Mouse (Mus musculus) MEL (cell line): Measurements from ENCODE around the gene Abhd11. TPM values are rescaled to one million over a fixed set of nuclear protein-coding genes. Genes with fewer than 3 reads are reported as not detected.

Source experiments
- DNase-seq: peaks from one replicate; pipeline ENCODE4 v3.0.0; 2011; ENCODE audit warnings: low read depth, low spot score
- H3K27ac ChIP-seq: 2 replicates; pipeline ENCODE4 v1.5.1; 2012; ENCODE audit warnings: low read depth, mild to moderate bottlenecking, control low read depth, low read length, moderate library complexity; ENCODE audit not compliant: control insufficient read depth
- H3K27me3 ChIP-seq, 2 experiments: fragments of 150-350 bp in 1 of 2; sonication (generic) in 1 of 2; 2 replicates each; pipeline ENCODE4 v1.6.1; 2012; ENCODE audit warnings: low read length in 2 of 2, mild to moderate bottlenecking in 2 of 2, improper control_type of control experiment in 1 of 2, moderate library complexity in 1 of 2; ENCODE audit not compliant: insufficient read depth in 2 of 2, control insufficient read depth in 1 of 2
- H3K36me3 ChIP-seq, 2 experiments: 2 replicates each; pipeline ENCODE4 v1.6.1; 2012 to 2014; ENCODE audit warnings: low read length in 2 of 2, improper control_type of control experiment in 1 of 2, inconsistent platforms in 1 of 2, mild to moderate bottlenecking in 1 of 2; ENCODE audit not compliant: insufficient read depth in 2 of 2, control insufficient read depth in 1 of 2
- H3K4me1 ChIP-seq, 2 experiments: fragments of 150-350 bp in 1 of 2; sonication (generic) in 1 of 2; 2 replicates each; pipeline ENCODE4 v1.6.1; 2012; ENCODE audit warnings: low read length in 2 of 2, improper control_type of control experiment in 1 of 2, mild to moderate bottlenecking in 1 of 2; ENCODE audit not compliant: insufficient read depth in 2 of 2, control insufficient read depth in 1 of 2
- H3K4me3 ChIP-seq, 2 experiments: fragments of 150-350 bp in 1 of 2; sonication (generic) in 1 of 2; 2 replicates each; pipeline ENCODE4 v1.5.1; 2012; ENCODE audit warnings: low read depth in 2 of 2, low read length in 2 of 2, mild to moderate bottlenecking in 2 of 2, moderate library complexity in 2 of 2, control low read depth in 1 of 2, improper control_type of control experiment in 1 of 2; ENCODE audit not compliant: control insufficient read depth in 1 of 2, insufficient read depth in 1 of 2
- H3K79me2 ChIP-seq: 2 replicates; pipeline ENCODE4 v1.6.1; 2012; ENCODE audit warnings: mild to moderate bottlenecking, low read length, moderate library complexity; ENCODE audit not compliant: control insufficient read depth, poor library complexity, insufficient read depth
- H3K9ac ChIP-seq: 2 replicates; pipeline ENCODE4 v1.6.1; 2012; ENCODE audit warnings: low read depth, mild to moderate bottlenecking, control low read depth, low read length, moderate library complexity; ENCODE audit not compliant: control insufficient read depth, poor library complexity, severe bottlenecking
- H3K9me3 ChIP-seq: fragments of 150-350 bp; sonication (generic); replicated peaks from 2 replicates; pipeline ENCODE4 v1.6.1; 2012; ENCODE audit warnings: mild to moderate bottlenecking, low read length, improper control_type of control experiment, moderate library complexity; ENCODE audit not compliant: insufficient read depth
- BHLHE40 ChIP-seq: IDR thresholded peaks from 2 replicates; pipeline ENCODE4 v1.6.1; 2012; ENCODE audit warnings: low read depth, mild to moderate bottlenecking, inconsistent platforms, low read length, improper control_type of control experiment, borderline replicate concordance
- CHD1 ChIP-seq: IDR thresholded peaks from 2 replicates; pipeline ENCODE4 v1.6.1; 2012; ENCODE audit warnings: low read depth, mild to moderate bottlenecking, inconsistent platforms, low read length, improper control_type of control experiment
- CHD2 ChIP-seq: IDR thresholded peaks from 2 replicates; pipeline ENCODE4 v1.6.1; 2011; ENCODE audit warnings: low read length, improper control_type of control experiment
- E2F4 ChIP-seq: IDR thresholded peaks from 2 replicates; pipeline ENCODE4 v1.6.1; 2011; ENCODE audit warnings: low read depth, low read length, improper control_type of control experiment, borderline replicate concordance
- ELF1 ChIP-seq: IDR thresholded peaks from 2 replicates; pipeline ENCODE4 v1.6.1; 2014; ENCODE audit warnings: low read depth, mild to moderate bottlenecking, inconsistent platforms, low read length, improper control_type of control experiment, moderate library complexity
- EP300 ChIP-seq, 2 experiments: IDR thresholded peaks; 2 replicates each; pipeline ENCODE4 v1.6.1; 2011; ENCODE audit warnings: improper control_type of control experiment in 2 of 2, low read length in 2 of 2, low read depth in 1 of 2, mild to moderate bottlenecking in 1 of 2
- ETS1 ChIP-seq: IDR thresholded peaks from 2 replicates; pipeline ENCODE4 v1.6.1; 2012; ENCODE audit warnings: low read depth, mild to moderate bottlenecking, inconsistent platforms, low read length, improper control_type of control experiment, moderate library complexity
- GABPA ChIP-seq: IDR thresholded peaks from 2 replicates; pipeline ENCODE4 v1.6.1; 2012; ENCODE audit warnings: low read depth, mild to moderate bottlenecking, inconsistent platforms, low read length, improper control_type of control experiment, moderate library complexity
- GATA1 ChIP-seq: IDR thresholded peaks from 2 replicates; pipeline ENCODE4 v1.6.1; 2011; ENCODE audit warnings: low read depth, low read length, improper control_type of control experiment
- HCFC1 ChIP-seq: IDR thresholded peaks from 2 replicates; pipeline ENCODE4 v1.6.1; 2012; ENCODE audit warnings: low read depth, mild to moderate bottlenecking, inconsistent platforms, low read length, improper control_type of control experiment, moderate library complexity
- JUND ChIP-seq: IDR thresholded peaks from 2 replicates; pipeline ENCODE4 v1.6.1; 2011; ENCODE audit warnings: low read depth, mild to moderate bottlenecking, improper control_type of control experiment, low read length
- KAT2A ChIP-seq: conservative IDR thresholded peaks from 2 replicates; pipeline ENCODE4 v1.6.1; 2012; ENCODE audit warnings: low read depth, low read length, improper control_type of control experiment, inconsistent platforms
- MAFK ChIP-seq: IDR thresholded peaks from 2 replicates; pipeline ENCODE4 v1.6.1; 2011; ENCODE audit warnings: low read depth, mild to moderate bottlenecking, low read length, improper control_type of control experiment, borderline replicate concordance
- MAX ChIP-seq: IDR thresholded peaks from 2 replicates; pipeline ENCODE4 v1.6.1; 2011; ENCODE audit warnings: low read length, improper control_type of control experiment
- MEF2A ChIP-seq: IDR thresholded peaks from 2 replicates; pipeline ENCODE4 v1.6.1; 2014; ENCODE audit warnings: low read depth, mild to moderate bottlenecking, inconsistent platforms, low read length, improper control_type of control experiment; ENCODE audit not compliant: poor library complexity, insufficient replicate concordance, severe bottlenecking; ENCODE audit errors: extremely low read depth
- MXI1 ChIP-seq: IDR thresholded peaks from 2 replicates; pipeline ENCODE4 v1.6.1; 2011; ENCODE audit warnings: mild to moderate bottlenecking, low read depth, low read length, improper control_type of control experiment
- MYB ChIP-seq: IDR thresholded peaks from 2 replicates; pipeline ENCODE4 v1.6.1; 2011; ENCODE audit warnings: mild to moderate bottlenecking, low read depth, low read length, improper control_type of control experiment
- MYC ChIP-seq: IDR thresholded peaks from 2 replicates; pipeline ENCODE4 v1.6.1; 2011; ENCODE audit warnings: low read depth, mild to moderate bottlenecking, low read length, improper control_type of control experiment, moderate library complexity
- NELFE ChIP-seq: IDR thresholded peaks from 2 replicates; pipeline ENCODE4 v1.6.1; 2011; ENCODE audit warnings: low read depth, low read length, improper control_type of control experiment
- NRF1 ChIP-seq: IDR thresholded peaks from 2 replicates; pipeline ENCODE4 v1.6.1; 2014; ENCODE audit warnings: low read depth, mild to moderate bottlenecking, inconsistent platforms, low read length, improper control_type of control experiment, moderate library complexity; ENCODE audit not compliant: poor library complexity, insufficient read depth, severe bottlenecking
- POLR2A ChIP-seq, 2 experiments: IDR thresholded peaks; 2 replicates each; pipeline ENCODE4 v1.6.1; 2011 to 2012; ENCODE audit warnings: low read length in 2 of 2, mild to moderate bottlenecking in 2 of 2, control low read depth in 1 of 2, improper control_type of control experiment in 1 of 2, low read depth in 1 of 2, moderate library complexity in 1 of 2; ENCODE audit not compliant: control insufficient read depth in 1 of 2, insufficient read depth in 1 of 2, poor library complexity in 1 of 2
- POLR2AphosphoS5 ChIP-seq: IDR thresholded peaks from 2 replicates; pipeline ENCODE4 v1.6.1; 2012; ENCODE audit warnings: low read depth, borderline replicate concordance, mild to moderate bottlenecking, inconsistent platforms, low read length, moderate library complexity, mixed read lengths
- RAD21 ChIP-seq: IDR thresholded peaks from 2 replicates; pipeline ENCODE4 v1.6.1; 2011; ENCODE audit warnings: mild to moderate bottlenecking, low read depth, low read length, improper control_type of control experiment
- RCOR1 ChIP-seq: IDR thresholded peaks from 2 replicates; pipeline ENCODE4 v1.6.1; 2012; ENCODE audit warnings: low read depth, mild to moderate bottlenecking, inconsistent platforms, low read length, improper control_type of control experiment
- SIN3A ChIP-seq: IDR thresholded peaks from 2 replicates; pipeline ENCODE4 v1.6.1; 2012; ENCODE audit warnings: low read length, improper control_type of control experiment, inconsistent platforms
- SMC3 ChIP-seq: IDR thresholded peaks from 2 replicates; pipeline ENCODE4 v1.6.1; 2011; ENCODE audit warnings: low read depth, low read length, improper control_type of control experiment
- TAL1 ChIP-seq: IDR thresholded peaks from 2 replicates; pipeline ENCODE4 v1.6.1; 2012; ENCODE audit warnings: mild to moderate bottlenecking, inconsistent platforms, low read length, moderate library complexity, mixed read lengths
- TBP ChIP-seq: IDR thresholded peaks from 2 replicates; pipeline ENCODE4 v1.8.0; 2011; ENCODE audit warnings: low read depth, low read length, improper control_type of control experiment
- TCF12 ChIP-seq: IDR thresholded peaks from 2 replicates; pipeline ENCODE4 v1.6.1; 2014; ENCODE audit warnings: low read depth, mild to moderate bottlenecking, inconsistent platforms, low read length, improper control_type of control experiment, moderate library complexity
- USF2 ChIP-seq, 2 experiments: IDR thresholded peaks; 2 replicates each; pipeline ENCODE4 v1.6.1; 2011 to 2012; ENCODE audit warnings: improper control_type of control experiment in 2 of 2, low read length in 2 of 2, borderline replicate concordance in 1 of 2, inconsistent platforms in 1 of 2, low read depth in 1 of 2, mild to moderate bottlenecking in 1 of 2; ENCODE audit not compliant: insufficient read depth in 1 of 2
- ZC3H11A ChIP-seq: IDR thresholded peaks from 2 replicates; pipeline ENCODE4 v1.6.1; 2012; ENCODE audit warnings: low read depth, mild to moderate bottlenecking, inconsistent platforms, low read length, improper control_type of control experiment
- ZKSCAN1 ChIP-seq: IDR thresholded peaks from 2 replicates; pipeline ENCODE4 v1.6.1; 2012; ENCODE audit warnings: low read depth, mild to moderate bottlenecking, inconsistent platforms, low read length, improper control_type of control experiment, moderate library complexity
- ZMIZ1 ChIP-seq: IDR thresholded peaks from 2 replicates; pipeline ENCODE4 v1.6.1; 2012; ENCODE audit warnings: low read depth, mild to moderate bottlenecking, inconsistent platforms, low read length, improper control_type of control experiment, moderate library complexity
- ZNF384 ChIP-seq: IDR thresholded peaks from 2 replicates; pipeline ENCODE4 v1.6.1; 2012; ENCODE audit warnings: low read depth, mild to moderate bottlenecking, inconsistent platforms, low read length, improper control_type of control experiment
- polyA plus RNA-seq, 2 experiments: library from polyadenylated mRNA; stranded (reverse) in 1 of 2; unstranded in 1 of 2; fragments of >175 nt in 1 of 2; fragments of >200 nt in 1 of 2; gene quantifications; 2 replicates each; pipeline versions ENCODE4 v1.2.1 to v1.2.4; 2012; ENCODE audit warnings: low replicate concordance in 2 of 2, low read depth in 1 of 2; ENCODE audit not compliant: insufficient read length in 2 of 2, insufficient read depth in 1 of 2, missing spikeins in 1 of 2
- total RNA-seq: library from RNA; depleted of rRNA; stranded (reverse); fragments of 300-350 nt; gene quantifications from 2 replicates; pipeline ENCODE4 v1.2.3, GENCODE M21; 2012

Gene Abhd11
- total and polyA plus RNA-seq, 3 experiments: 51.7 to 55.9 TPM; not detected in 1

GRCm38 (mm10) chr5:134974294-134974693, 34.7 kb upstream of the Abhd11 start:
- H3K27me3 ChIP-seq: no peaks in the 10 kb centered on the region
- 0 out of 2 replicates have a peak, but pooled peaks cover 2% of the 10 kb centered on the region for H3K79me2 ChIP-seq
- H3K4me3 ChIP-seq: peak overlapping the region in 1 of 2 experiments; percentile 56; a peak in 1 of 4 replicates
- H3K36me3 ChIP-seq: peaks cover 0 to 35% of the 10 kb centered on the region in 2 experiments; a peak in 2 of 4 replicates
- TF ChIP-seq NELFE (peak; percentile 41; the same call in 1 of the 2 replicates), CHD2 (no peak; the same call in 1 of the 2 replicates), USF2 (IDR thresholded peaks at IDR 0.05; ENCODE audit: borderline replicate concordance in 1 of 2, insufficient read depth in 1 of 2, low read depth in 1 of 2, low read length in 2 of 2) (no peak), MYB (peak; percentile 71), ZMIZ1 (no peak), ELF1 (peak; percentile 60), TCF12 (peak; percentile 96), MEF2A (0 out of 2 replicates have a peak, but pooled peaks have one; percentile 49), HCFC1 (0 out of 2 replicates have a peak, but pooled peaks have one; percentile 26), MXI1 (peak; percentile 74; the same call in 1 of the 2 replicates), JUND (0 out of 2 replicates have a peak, but pooled peaks have one; percentile 46), GABPA (no peak), SMC3 (no peak), E2F4 (no peak), MYC (peak; percentile 84), SIN3A (peak; percentile 97), ZC3H11A (0 out of 2 replicates have a peak, but pooled peaks have one; percentile 19), ZKSCAN1 (no peak), POLR2AphosphoS5 (no peak), RCOR1 (peak; percentile 92), GATA1 (peak; percentile 96), TBP (peak; percentile 58; the same call in 1 of the 2 replicates), NRF1 (no peak), TAL1 (peak; percentile 84), KAT2A (0 out of 2 replicates have a peak, but pooled peaks have one; percentile 33), POLR2A (IDR thresholded peaks at IDR 0.05; ENCODE audit: control insufficient read depth in 1 of 2, insufficient read depth in 1 of 2, low read depth in 1 of 2, low read length in 2 of 2, poor library complexity in 1 of 2) (peak in 1 of 2 experiments; percentile 42; a peak in 1 of 4 replicates), BHLHE40 (peak; percentile 95), ETS1 (peak; percentile 99), EP300 (IDR thresholded peaks at IDR 0.05; ENCODE audit: low read depth in 1 of 2, low read length in 2 of 2) (peak; percentile 95), MAFK (peak; percentile 39; the same call in 1 of the 2 replicates), ZNF384 (no peak), MAX (0 out of 2 replicates have a peak, but pooled peaks have one; percentile 52), RAD21 (no peak), CHD1 (no peak)
- no peaks in the 10 kb centered on the region for H3K9me3 ChIP-seq
- peaks cover 10 to 43% of the 10 kb centered on the region in 2 experiments for H3K4me1 ChIP-seq
- peak overlapping the region; percentile 45; the same call in 1 of the 2 replicates for H3K9ac ChIP-seq
- peak; percentile 88 for DNase-seq
- peak overlapping the region; percentile 91 for H3K27ac ChIP-seq
